12 mouse cellular contexts compared by ENCODE assay signal in the genomic region with DNA sequence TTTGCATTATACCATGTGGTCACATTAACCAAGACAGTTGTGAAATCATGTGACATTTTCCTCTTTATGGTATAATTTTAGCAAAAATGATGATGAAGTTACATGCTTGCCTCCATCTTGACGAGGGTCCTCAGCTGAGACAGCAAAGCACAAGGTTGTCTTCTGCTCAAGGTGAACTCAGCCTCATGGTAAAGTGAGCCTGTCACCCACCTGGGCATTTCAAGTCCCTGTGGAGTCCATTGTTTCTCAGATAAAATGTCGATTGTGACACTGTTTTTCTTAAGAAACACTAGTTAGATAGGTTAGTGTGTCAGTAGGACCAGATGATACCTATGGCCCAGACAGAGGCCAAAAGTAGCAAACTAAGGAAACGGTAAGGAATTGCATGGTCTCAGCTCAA.
"Had no signal": no experiment of that assay in that cellular context is flagged by ENCODE, and none has a peak within 500 bp of the region (broad histone marks: within the 10 kb centered on the region; RNA-seq: fewer than 3 reads in every experiment).

No protein-coding gene starts in this region.

- DNase-seq: left cerebral cortex, postnatal 4 days; liver; liver, embryonic 13.5 days; liver, postnatal 0 days; lung, adult 18-20 months; lung, adult 2 months; lung, embryonic 14.5 days; lung, postnatal 10 days; lung, postnatal 14 days; lung, postnatal 36 days; lung, postnatal 4 days; midbrain, embryonic 14.5 days had no signal
